Mouse (Mus musculus): ENCODE measurements around the gene Barx1.

GRCm38 (mm10) chr13:48674609-48675008 is 11.8 kb downstream of the Barx1 start:
- TF ChIP-seq CTCF (IDR thresholded peaks at IDR 0.05; ENCODE audit: borderline replicate concordance, insufficient read depth, low read length) (no peak), POLR2A (IDR thresholded peaks at IDR 0.05; ENCODE audit: low read depth, low read length) (no peak)

All from embryonic fibroblast, embryonic 13.5 days (primary cell).